Mouse (Mus musculus) spleen, adult 2 months (tissue): Measurements from ENCODE around the gene Hapln1. TPM values are rescaled to one million over a fixed set of nuclear protein-coding genes. Genes with fewer than 3 reads are reported as not detected.

Experiments
- DNase-seq, 2 experiments: peaks; one replicate each; pipeline versions ENCODE4 v3.0.0 to v3.0.0-alpha.2; 2012 to 2021; ENCODE audit warnings: low spot score in 2 of 2, low read depth in 1 of 2
- H3K27ac ChIP-seq: fragments of 200-500 bp; 2 replicates; pipeline ENCODE4 v1.5.1; 2012; ENCODE audit warnings: low read length, inconsistent platforms; ENCODE audit not compliant: insufficient read depth
- H3K27me3 ChIP-seq: fragments of 200-500 bp; 2 replicates; pipeline ENCODE4 v1.6.1; 2012; ENCODE audit warnings: mild to moderate bottlenecking, moderate library complexity, low read length, inconsistent platforms; ENCODE audit not compliant: control insufficient read depth, insufficient read depth
- H3K36me3 ChIP-seq: fragments of 200-500 bp; 2 replicates; pipeline ENCODE4 v1.6.1; 2012; ENCODE audit warnings: mild to moderate bottlenecking, low read length, inconsistent platforms; ENCODE audit not compliant: control insufficient read depth, insufficient read depth
- H3K4me1 ChIP-seq: fragments of 200-500 bp; 2 replicates; pipeline ENCODE4 v1.6.1; 2011; ENCODE audit warnings: inconsistent platforms; ENCODE audit not compliant: control insufficient read depth, insufficient read depth, insufficient read length
- H3K4me3 ChIP-seq: fragments of 200-500 bp; 2 replicates; pipeline ENCODE4 v1.5.1; 2011; ENCODE audit warnings: mild to moderate bottlenecking, inconsistent platforms; ENCODE audit not compliant: insufficient read depth, insufficient read length; ENCODE audit errors: extremely low read depth
- CTCF ChIP-seq: fragments of 200-500 bp; IDR thresholded peaks from 2 replicates; pipeline ENCODE4 v1.5.1; 2011; ENCODE audit warnings: mild to moderate bottlenecking, inconsistent platforms; ENCODE audit not compliant: insufficient read depth, insufficient read length, insufficient replicate concordance; ENCODE audit errors: extremely low read depth
- POLR2A ChIP-seq: fragments of 200-500 bp; IDR thresholded peaks from 2 replicates; pipeline ENCODE4 v1.6.1; 2011; ENCODE audit warnings: low read depth, low read length, inconsistent platforms
- WGBS: fragments of 180-500 bp; shearing (Covaris S2); methylation state at CpG from one replicate; pipeline ENCODE4 v1.1.7; 2018; 5-methylcytosine and 5-hydroxymethylcytosine counted together
- polyA plus RNA-seq: library from polyadenylated mRNA; depleted of rRNA; stranded (reverse); fragments of >200 nt; gene quantifications from 2 replicates; pipeline ENCODE4 v1.2.3, GENCODE M21; 2012; rRNA removed

Gene Hapln1
- polyA plus RNA-seq = not detected in 2 replicates

DNA sequence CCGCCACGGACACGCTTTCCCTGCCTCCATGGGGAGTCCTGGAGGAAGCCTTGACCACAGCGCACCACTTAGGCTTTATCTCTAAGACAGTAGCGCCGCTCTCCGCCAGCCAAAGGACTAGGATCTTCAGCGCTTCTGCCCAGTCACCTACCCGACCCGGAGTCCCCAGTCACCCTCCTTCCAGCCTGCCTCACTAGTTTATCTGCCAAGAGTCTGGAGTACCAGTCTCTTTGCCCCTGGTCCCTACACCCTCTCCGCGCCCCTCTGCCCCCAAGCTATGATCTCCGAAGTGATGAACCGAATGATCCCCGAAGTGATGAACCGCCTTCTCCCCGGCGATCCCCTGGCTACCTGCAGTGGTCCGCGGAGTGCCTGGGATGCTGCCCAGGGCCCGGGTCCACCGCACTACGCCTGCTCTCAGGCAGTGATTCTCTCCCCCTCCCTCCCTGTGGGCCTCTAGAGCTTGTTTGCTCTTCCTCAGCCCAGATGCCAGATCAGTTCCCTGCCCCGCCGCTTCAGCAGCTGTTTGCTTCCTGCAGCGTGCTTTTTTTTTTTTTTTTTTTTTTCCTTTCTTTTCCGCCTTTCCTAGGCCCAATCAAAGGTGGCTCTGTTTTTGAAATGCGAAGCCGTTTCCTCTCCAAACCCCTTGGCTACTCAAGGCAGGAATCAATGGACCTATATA, at the start of gene Hapln1:
Gene Hapln1, plus strand, starts transcription at position 592 of the 682 bp plus-strand sequence.
- DNase-seq = no peak
- TF ChIP-seq POLR2A = no peak
- no peak for TF ChIP-seq CTCF
- Histone ChIP-seq H3K4me1 (peaks cover 7% of the 10 kb centered on the region; the same call in 1 of the 2 replicates), H3K4me3 (peak within 1 kb of the TSS; percentile 26), H3K27me3 (peaks cover 2% of the 10 kb centered on the region), H3K27ac (no peak within 1 kb of the TSS), H3K36me3 (no peaks in the 10 kb centered on the region)
- WGBS = 2% methylated on average over 29 of the region's 29 CpGs

GRCm38 (mm10) chr13:89493169-89493568, 46.4 kb upstream of the Hapln1 start:
- Histone ChIP-seq H3K27me3 (no peaks in the 10 kb centered on the region), H3K4me3 (no peak overlapping the region), H3K4me1 (no peaks in the 10 kb centered on the region), H3K36me3 (no peaks in the 10 kb centered on the region), H3K27ac (no peak overlapping the region)
- no peak for DNase-seq
- TF ChIP-seq CTCF (no peak), POLR2A (no peak)

DNA sequence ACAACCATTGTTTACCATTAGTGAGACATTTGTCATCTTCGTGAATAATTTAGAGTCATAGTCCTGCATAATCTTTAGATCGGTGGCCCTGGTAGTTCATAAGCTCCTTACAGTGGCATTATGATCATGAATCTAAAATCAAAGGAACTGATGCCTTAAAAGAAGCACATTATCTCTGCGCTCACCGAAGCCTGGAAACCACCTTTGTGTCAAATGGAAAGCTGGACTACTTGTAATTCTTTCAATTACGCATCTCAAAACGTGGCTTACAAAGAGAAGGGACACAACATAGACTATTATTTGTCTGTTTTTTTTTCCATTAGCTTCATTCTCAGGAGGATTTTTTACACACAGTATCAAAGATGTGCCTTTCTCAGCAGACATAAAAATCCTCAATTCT, 45.9 kb upstream of the Hapln1 start:
- H3K4me3 ChIP-seq = no peak overlapping the region

GRCm38 (mm10) chr13:89496569-89496968, 43.0 kb upstream of the Hapln1 start:
- H3K27me3 ChIP-seq = no peaks in the 10 kb centered on the region
- no peak overlapping the region for H3K4me3 ChIP-seq
- DNase-seq = no peak
- TF ChIP-seq CTCF (no peak), POLR2A (no peak)
- WGBS = 82% methylated on average over 2 of the region's 2 CpGs
- no peak overlapping the region for H3K27ac ChIP-seq
- no peaks in the 10 kb centered on the region for H3K4me1 ChIP-seq
- H3K36me3 ChIP-seq = no peaks in the 10 kb centered on the region

More for the DNA sequence above, 45.9 kb upstream of the Hapln1 start:
- Histone ChIP-seq H3K36me3 (no peaks in the 10 kb centered on the region), H3K27me3 (no peaks in the 10 kb centered on the region), H3K27ac (no peak overlapping the region), H3K4me1 (no peaks in the 10 kb centered on the region)
- no peak for DNase-seq
- TF ChIP-seq POLR2A (no peak), CTCF (no peak)
- 76% methylated on average over 6 of the region's 6 CpGs for WGBS

- Histone ChIP-seq H3K27me3 (no peaks in the 10 kb centered on the region), H3K27ac (no peak overlapping the region), H3K4me1 (no peaks in the 10 kb centered on the region), H3K36me3 (no peaks in the 10 kb centered on the region), H3K4me3 (no peak overlapping the region)
- DNase-seq = no peak
- WGBS = 76% methylated on average over 1 of the region's 1 CpGs
- no peak for TF ChIP-seq POLR2A
- no peak for TF ChIP-seq CTCF
Measured at GRCm38 (mm10) chr13:89499419-89499818, 40.2 kb upstream of the Hapln1 start.

- no peak for DNase-seq
- TF ChIP-seq POLR2A = no peak
- TF ChIP-seq CTCF = no peak
Measured at GRCm38 (mm10) chr13:89521507-89521908, 18.1 kb upstream of the Hapln1 start.

GRCm38 (mm10) chr13:89528716-89529115, 10.9 kb upstream of the Hapln1 start:
- Histone ChIP-seq H3K4me1 (no peaks in the 10 kb centered on the region), H3K36me3 (no peaks in the 10 kb centered on the region), H3K27me3 (no peaks in the 10 kb centered on the region), H3K27ac (no peak overlapping the region), H3K4me3 (no peak overlapping the region)
- WGBS = 77% methylated on average over 1 of the region's 1 CpGs
- no peak for TF ChIP-seq POLR2A
- TF ChIP-seq CTCF = no peak
- no peak for DNase-seq

More at GRCm38 (mm10) chr13:89521507-89521908, 18.1 kb upstream of the Hapln1 start:
- H3K27ac ChIP-seq = no peak overlapping the region
- no peaks in the 10 kb centered on the region for H3K36me3 ChIP-seq
- H3K4me3 ChIP-seq = no peak overlapping the region
- H3K4me1 ChIP-seq = no peaks in the 10 kb centered on the region
- H3K27me3 ChIP-seq = no peaks in the 10 kb centered on the region
